Mouse (Mus musculus) MEL (cell line): ENCODE results near the gene Ube3b. TPM values are rescaled to one million over a fixed set of nuclear protein-coding genes. Genes with fewer than 3 reads are reported as not detected.
A peak's percentile ranks its signal among the peaks of the same experiment; 100 is the strongest.

Experiments
- DNase-seq: peaks from one replicate; pipeline ENCODE4 v3.0.0; 2011; ENCODE audit warnings: low read depth, low spot score
- H3K27ac ChIP-seq: 2 replicates; pipeline ENCODE4 v1.5.1; 2012; ENCODE audit warnings: low read depth, mild to moderate bottlenecking, control low read depth, low read length, moderate library complexity; ENCODE audit not compliant: control insufficient read depth
- H3K27me3 ChIP-seq, 2 experiments: fragments of 150-350 bp in 1 of 2; sonication (generic) in 1 of 2; 2 replicates each; pipeline ENCODE4 v1.6.1; 2012; ENCODE audit warnings: low read length in 2 of 2, mild to moderate bottlenecking in 2 of 2, improper control_type of control experiment in 1 of 2, moderate library complexity in 1 of 2; ENCODE audit not compliant: insufficient read depth in 2 of 2, control insufficient read depth in 1 of 2
- H3K36me3 ChIP-seq, 2 experiments: 2 replicates each; pipeline ENCODE4 v1.6.1; 2012 to 2014; ENCODE audit warnings: low read length in 2 of 2, improper control_type of control experiment in 1 of 2, inconsistent platforms in 1 of 2, mild to moderate bottlenecking in 1 of 2; ENCODE audit not compliant: insufficient read depth in 2 of 2, control insufficient read depth in 1 of 2
- H3K4me1 ChIP-seq, 2 experiments: fragments of 150-350 bp in 1 of 2; sonication (generic) in 1 of 2; 2 replicates each; pipeline ENCODE4 v1.6.1; 2012; ENCODE audit warnings: low read length in 2 of 2, improper control_type of control experiment in 1 of 2, mild to moderate bottlenecking in 1 of 2; ENCODE audit not compliant: insufficient read depth in 2 of 2, control insufficient read depth in 1 of 2
- H3K4me3 ChIP-seq, 2 experiments: fragments of 150-350 bp in 1 of 2; sonication (generic) in 1 of 2; 2 replicates each; pipeline ENCODE4 v1.5.1; 2012; ENCODE audit warnings: low read depth in 2 of 2, low read length in 2 of 2, mild to moderate bottlenecking in 2 of 2, moderate library complexity in 2 of 2, control low read depth in 1 of 2, improper control_type of control experiment in 1 of 2; ENCODE audit not compliant: control insufficient read depth in 1 of 2, insufficient read depth in 1 of 2
- H3K79me2 ChIP-seq: 2 replicates; pipeline ENCODE4 v1.6.1; 2012; ENCODE audit warnings: mild to moderate bottlenecking, low read length, moderate library complexity; ENCODE audit not compliant: control insufficient read depth, poor library complexity, insufficient read depth
- H3K9ac ChIP-seq: 2 replicates; pipeline ENCODE4 v1.6.1; 2012; ENCODE audit warnings: low read depth, mild to moderate bottlenecking, control low read depth, low read length, moderate library complexity; ENCODE audit not compliant: control insufficient read depth, poor library complexity, severe bottlenecking
- H3K9me3 ChIP-seq: fragments of 150-350 bp; sonication (generic); replicated peaks from 2 replicates; pipeline ENCODE4 v1.6.1; 2012; ENCODE audit warnings: mild to moderate bottlenecking, low read length, improper control_type of control experiment, moderate library complexity; ENCODE audit not compliant: insufficient read depth
- CHD1 ChIP-seq: IDR thresholded peaks from 2 replicates; pipeline ENCODE4 v1.6.1; 2012; ENCODE audit warnings: low read depth, mild to moderate bottlenecking, inconsistent platforms, low read length, improper control_type of control experiment
- CHD2 ChIP-seq: IDR thresholded peaks from 2 replicates; pipeline ENCODE4 v1.6.1; 2011; ENCODE audit warnings: low read length, improper control_type of control experiment
- CTCF ChIP-seq, 3 experiments: IDR thresholded peaks in 2 of 3; conservative IDR thresholded peaks in 1 of 3; 2 replicates each; pipeline ENCODE4 v1.5.1; 2011 to 2012; ENCODE audit warnings: low read length in 3 of 3, low read depth in 2 of 3, mild to moderate bottlenecking in 2 of 3, improper control_type of control experiment in 1 of 3, inconsistent platforms in 1 of 3, mixed read lengths in 1 of 3, moderate library complexity in 1 of 3; ENCODE audit not compliant: control insufficient read depth in 1 of 3, insufficient read depth in 1 of 3, poor library complexity in 1 of 3, severe bottlenecking in 1 of 3
- EP300 ChIP-seq, 2 experiments: IDR thresholded peaks; 2 replicates each; pipeline ENCODE4 v1.6.1; 2011; ENCODE audit warnings: improper control_type of control experiment in 2 of 2, low read length in 2 of 2, low read depth in 1 of 2, mild to moderate bottlenecking in 1 of 2
- GATA1 ChIP-seq: IDR thresholded peaks from 2 replicates; pipeline ENCODE4 v1.6.1; 2011; ENCODE audit warnings: low read depth, low read length, improper control_type of control experiment
- HCFC1 ChIP-seq: IDR thresholded peaks from 2 replicates; pipeline ENCODE4 v1.6.1; 2012; ENCODE audit warnings: low read depth, mild to moderate bottlenecking, inconsistent platforms, low read length, improper control_type of control experiment, moderate library complexity
- JUND ChIP-seq: IDR thresholded peaks from 2 replicates; pipeline ENCODE4 v1.6.1; 2011; ENCODE audit warnings: low read depth, mild to moderate bottlenecking, improper control_type of control experiment, low read length
- KAT2A ChIP-seq: conservative IDR thresholded peaks from 2 replicates; pipeline ENCODE4 v1.6.1; 2012; ENCODE audit warnings: low read depth, low read length, improper control_type of control experiment, inconsistent platforms
- MEF2A ChIP-seq: IDR thresholded peaks from 2 replicates; pipeline ENCODE4 v1.6.1; 2014; ENCODE audit warnings: low read depth, mild to moderate bottlenecking, inconsistent platforms, low read length, improper control_type of control experiment; ENCODE audit not compliant: poor library complexity, insufficient replicate concordance, severe bottlenecking; ENCODE audit errors: extremely low read depth
- MYB ChIP-seq: IDR thresholded peaks from 2 replicates; pipeline ENCODE4 v1.6.1; 2011; ENCODE audit warnings: mild to moderate bottlenecking, low read depth, low read length, improper control_type of control experiment
- NRF1 ChIP-seq: IDR thresholded peaks from 2 replicates; pipeline ENCODE4 v1.6.1; 2014; ENCODE audit warnings: low read depth, mild to moderate bottlenecking, inconsistent platforms, low read length, improper control_type of control experiment, moderate library complexity; ENCODE audit not compliant: poor library complexity, insufficient read depth, severe bottlenecking
- POLR2AphosphoS2 ChIP-seq: IDR thresholded peaks from 2 replicates; pipeline ENCODE4 v1.6.1; 2011; ENCODE audit warnings: low read length, improper control_type of control experiment
- RCOR1 ChIP-seq: IDR thresholded peaks from 2 replicates; pipeline ENCODE4 v1.6.1; 2012; ENCODE audit warnings: low read depth, mild to moderate bottlenecking, inconsistent platforms, low read length, improper control_type of control experiment
- SIN3A ChIP-seq: IDR thresholded peaks from 2 replicates; pipeline ENCODE4 v1.6.1; 2012; ENCODE audit warnings: low read length, improper control_type of control experiment, inconsistent platforms
- TBP ChIP-seq: IDR thresholded peaks from 2 replicates; pipeline ENCODE4 v1.8.0; 2011; ENCODE audit warnings: low read depth, low read length, improper control_type of control experiment
- TCF12 ChIP-seq: IDR thresholded peaks from 2 replicates; pipeline ENCODE4 v1.6.1; 2014; ENCODE audit warnings: low read depth, mild to moderate bottlenecking, inconsistent platforms, low read length, improper control_type of control experiment, moderate library complexity
- USF2 ChIP-seq, 2 experiments: IDR thresholded peaks; 2 replicates each; pipeline ENCODE4 v1.6.1; 2011 to 2012; ENCODE audit warnings: improper control_type of control experiment in 2 of 2, low read length in 2 of 2, borderline replicate concordance in 1 of 2, inconsistent platforms in 1 of 2, low read depth in 1 of 2, mild to moderate bottlenecking in 1 of 2; ENCODE audit not compliant: insufficient read depth in 1 of 2
- ZC3H11A ChIP-seq: IDR thresholded peaks from 2 replicates; pipeline ENCODE4 v1.6.1; 2012; ENCODE audit warnings: low read depth, mild to moderate bottlenecking, inconsistent platforms, low read length, improper control_type of control experiment
- ZKSCAN1 ChIP-seq: IDR thresholded peaks from 2 replicates; pipeline ENCODE4 v1.6.1; 2012; ENCODE audit warnings: low read depth, mild to moderate bottlenecking, inconsistent platforms, low read length, improper control_type of control experiment, moderate library complexity
- ZMIZ1 ChIP-seq: IDR thresholded peaks from 2 replicates; pipeline ENCODE4 v1.6.1; 2012; ENCODE audit warnings: low read depth, mild to moderate bottlenecking, inconsistent platforms, low read length, improper control_type of control experiment, moderate library complexity
- ZNF384 ChIP-seq: IDR thresholded peaks from 2 replicates; pipeline ENCODE4 v1.6.1; 2012; ENCODE audit warnings: low read depth, mild to moderate bottlenecking, inconsistent platforms, low read length, improper control_type of control experiment
- polyA plus RNA-seq, 2 experiments: library from polyadenylated mRNA; stranded (reverse) in 1 of 2; unstranded in 1 of 2; fragments of >175 nt in 1 of 2; fragments of >200 nt in 1 of 2; gene quantifications; 2 replicates each; pipeline versions ENCODE4 v1.2.1 to v1.2.4; 2012; ENCODE audit warnings: low replicate concordance in 2 of 2, low read depth in 1 of 2; ENCODE audit not compliant: insufficient read length in 2 of 2, insufficient read depth in 1 of 2, missing spikeins in 1 of 2
- total RNA-seq: library from RNA; depleted of rRNA; stranded (reverse); fragments of 300-350 nt; gene quantifications from 2 replicates; pipeline ENCODE4 v1.2.3, GENCODE M21; 2012

Gene Ube3b
- total and polyA plus RNA-seq, 3 experiments = 21.8 to 150 (median 45.4) TPM

GRCm38 (mm10) chr5:114371731-114372473, 8.5 kb upstream of the Ube3b start:
- H3K4me1 ChIP-seq = peaks cover 16 to 45% of the 10 kb centered on the region in 2 experiments
- H3K4me3 ChIP-seq = no peak overlapping the region
- H3K27ac ChIP-seq = peak overlapping the region; percentile 43

GRCm38 (mm10) chr5:114372565-114372964, 7.8 kb upstream of the Ube3b start:
- Histone ChIP-seq H3K9ac (no peak overlapping the region), H3K36me3 (peaks cover 3 to 34% of the 10 kb centered on the region in 2 experiments; a peak in 3 of 4 replicates), H3K79me2 (peaks cover 6% of the 10 kb centered on the region; the same call in 1 of the 2 replicates), H3K4me1 (peaks cover 20 to 50% of the 10 kb centered on the region in 2 experiments), H3K4me3 (no peak overlapping the region), H3K27ac (no peak overlapping the region), H3K9me3 (no peaks in the 10 kb centered on the region), H3K27me3 (no peaks in the 10 kb centered on the region)
- TF ChIP-seq NRF1 (no peak), ZKSCAN1 (no peak), TBP (no peak), RCOR1 (no peak), TCF12 (no peak), KAT2A (no peak), USF2 (IDR thresholded peaks at IDR 0.05; ENCODE audit: borderline replicate concordance in 1 of 2, insufficient read depth in 1 of 2, low read depth in 1 of 2, low read length in 2 of 2) (no peak), MYB (no peak), HCFC1 (no peak)
- no peak for DNase-seq

More at GRCm38 (mm10) chr5:114371731-114372473, 8.5 kb upstream of the Ube3b start:
- Histone ChIP-seq H3K9me3 (no peaks in the 10 kb centered on the region), H3K79me2 (peaks cover under 1% of the 10 kb centered on the region; the same call in 1 of the 2 replicates), H3K36me3 (peaks cover 4 to 31% of the 10 kb centered on the region in 2 experiments; a peak in 3 of 4 replicates), H3K27me3 (no peaks in the 10 kb centered on the region), H3K9ac (no peak overlapping the region)
- DNase-seq = peak; percentile 14
- TF ChIP-seq SIN3A (no peak), CTCF (IDR thresholded peaks at IDR 0.05 in 2 of 3, conservative IDR thresholded peaks at IDR 0.05 in 1 of 3; ENCODE audit: control insufficient read depth in 1 of 3, insufficient read depth in 1 of 3, low read depth in 2 of 3, low read length in 3 of 3, poor library complexity in 1 of 3, severe bottlenecking in 1 of 3) (no peak), EP300 (IDR thresholded peaks at IDR 0.05; ENCODE audit: low read depth in 1 of 2, low read length in 2 of 2) (no peak), KAT2A (no peak), USF2 (IDR thresholded peaks at IDR 0.05; ENCODE audit: borderline replicate concordance in 1 of 2, insufficient read depth in 1 of 2, low read depth in 1 of 2, low read length in 2 of 2) (no peak), CHD2 (no peak), MEF2A (no peak), ZMIZ1 (no peak), TBP (no peak), ZC3H11A (no peak), JUND (no peak), NRF1 (no peak), ZNF384 (no peak), GATA1 (no peak), POLR2AphosphoS2 (no peak), CHD1 (no peak)
